Mouse (Mus musculus) cerebellum, adult 9-10 months (tissue): Measurements from ENCODE around the gene Mphosph9.
"Not testable (repeated sequence)": the region's sequence is repeated elsewhere in the genome, so short reads cannot be mapped to it uniquely, and the experiment has no call there.

ENCODE experiments used
- DNase-seq: peaks from one replicate; pipeline ENCODE4 v3.0.0; 2022

The Mphosph9 gene

DNA sequence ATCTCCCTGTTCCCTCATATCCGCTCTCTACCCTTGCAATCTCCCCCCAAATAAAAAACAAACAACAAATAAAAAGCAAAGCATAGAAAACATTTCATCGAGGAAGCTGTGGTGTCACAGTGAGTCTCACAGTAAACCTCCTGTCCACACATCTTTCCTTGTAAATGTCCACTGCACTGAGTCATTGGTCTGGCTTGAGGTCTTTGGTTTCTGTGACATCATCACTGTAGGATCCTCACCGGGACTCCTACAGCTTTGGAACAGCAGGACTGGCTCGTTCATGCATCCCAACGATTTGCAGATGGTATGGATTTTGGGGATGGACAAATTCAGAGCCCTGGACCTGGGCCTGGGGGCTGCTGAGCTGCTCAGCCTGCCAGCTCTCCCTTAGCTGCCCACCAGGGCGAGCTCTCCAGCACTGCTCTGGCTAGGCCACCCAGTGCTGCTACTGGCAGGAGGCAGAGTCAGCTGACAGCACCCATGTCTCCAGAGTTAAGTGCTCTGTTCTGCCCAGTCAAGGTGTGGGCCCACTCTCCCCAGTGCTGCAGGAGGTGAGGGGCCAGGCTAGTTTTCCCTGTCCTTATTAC lies 14.1 kb upstream of the Mphosph9 start:
- DNase-seq = not testable (repeated sequence)

DNA sequence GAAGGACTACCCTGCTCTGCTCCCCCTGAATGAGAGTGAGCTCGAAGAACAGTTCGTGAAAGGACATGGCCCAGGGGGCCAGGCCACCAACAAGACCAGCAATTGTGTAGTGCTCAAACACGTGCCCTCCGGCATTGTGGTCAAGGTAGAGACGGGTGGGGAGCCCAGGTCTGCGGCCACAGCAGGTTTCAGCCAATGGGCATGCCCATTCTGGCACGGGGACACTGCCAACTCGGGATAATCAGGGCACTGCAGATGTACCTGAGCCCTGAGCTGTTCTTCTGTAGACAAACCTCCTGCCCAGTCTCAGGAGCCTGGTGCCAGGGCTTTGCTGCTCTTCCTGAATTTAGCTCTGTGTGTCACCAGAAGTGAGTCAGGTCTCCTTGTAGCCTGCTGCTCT lies 11.0 kb upstream of the Mphosph9 start:
- DNase-seq = peak; percentile 82

DNA sequence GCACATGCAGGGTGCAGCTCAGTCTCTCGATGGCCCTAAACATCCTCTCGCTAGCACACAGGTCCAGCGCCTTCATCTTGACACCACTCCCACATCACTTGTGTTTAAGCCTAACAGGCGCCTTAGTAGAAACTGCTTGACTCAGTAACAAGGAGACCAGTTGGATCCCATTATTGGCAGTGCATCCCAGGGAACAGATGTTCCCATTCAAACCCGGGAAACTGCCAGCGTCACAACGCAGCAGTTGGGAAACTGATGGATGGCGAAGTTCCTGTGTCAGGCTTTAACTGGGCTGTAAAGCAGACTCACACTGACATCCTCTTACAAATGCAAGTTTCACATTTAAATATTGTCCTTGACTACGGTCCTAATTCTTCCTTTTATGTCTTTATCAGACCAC lies 10.1 kb upstream of the Mphosph9 start:
- no peak for DNase-seq

DNA sequence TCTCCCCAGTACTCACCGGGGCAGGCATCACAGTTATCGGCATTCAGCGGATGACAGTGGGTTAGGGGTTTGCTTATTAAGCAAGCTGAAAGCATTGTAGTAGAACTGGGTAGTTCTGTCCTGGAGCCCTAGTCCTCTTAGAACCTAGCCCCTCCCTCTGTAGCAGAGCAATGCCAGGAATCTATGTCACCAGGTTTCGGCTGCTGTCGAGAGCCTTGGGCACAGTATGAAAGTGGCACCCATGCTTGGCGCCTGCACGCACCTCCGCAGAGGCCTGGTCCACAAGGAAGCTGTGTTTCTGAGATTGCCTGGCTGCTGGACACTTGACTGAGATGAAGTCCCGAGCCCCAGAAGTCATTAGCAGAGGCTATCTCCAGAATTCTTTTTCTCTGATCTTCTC lies 9.3 kb upstream of the Mphosph9 start:
- no peak for DNase-seq

DNA sequence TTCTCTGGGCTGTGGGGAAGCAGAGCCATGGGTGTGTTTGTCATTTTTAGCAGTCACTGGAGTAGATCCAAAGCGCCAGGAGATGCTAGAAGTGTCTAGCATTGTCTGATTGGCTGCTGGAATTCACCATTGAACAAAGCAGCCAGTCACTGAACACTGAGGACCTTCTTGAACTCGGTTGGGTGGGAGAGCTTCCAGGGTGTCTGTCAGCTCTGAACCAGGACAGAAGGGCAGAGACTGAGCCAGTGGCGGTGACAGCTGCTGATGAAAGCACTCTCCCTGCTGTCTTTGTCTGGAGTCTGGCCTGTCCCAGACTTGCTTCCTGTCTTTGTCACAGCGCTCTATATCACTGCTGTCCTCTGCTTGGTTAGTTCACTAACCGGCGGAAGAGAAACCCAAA lies 6.6 kb upstream of the Mphosph9 start:
- peak; percentile 78 for DNase-seq

DNA sequence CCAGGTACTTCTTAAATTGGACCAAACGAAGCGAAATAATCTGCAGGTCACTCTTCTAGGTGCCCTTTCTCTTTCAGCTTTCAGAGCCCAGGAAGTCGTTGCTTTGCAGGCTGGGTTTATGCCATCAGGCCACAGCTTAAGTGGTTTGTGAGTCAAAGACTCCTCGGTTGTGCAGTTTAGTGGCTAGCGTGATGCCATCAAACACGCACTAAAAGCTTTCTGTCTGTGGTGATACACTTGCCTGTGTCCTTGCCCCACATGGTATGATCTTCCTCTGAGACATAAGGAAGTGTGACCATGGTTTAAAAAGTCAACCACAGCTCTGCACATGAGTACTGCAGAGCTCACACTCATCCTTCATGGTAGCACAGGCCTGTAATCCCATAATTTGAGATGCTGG lies 2.3 kb upstream of the Mphosph9 start:
- DNase-seq = no peak

DNA sequence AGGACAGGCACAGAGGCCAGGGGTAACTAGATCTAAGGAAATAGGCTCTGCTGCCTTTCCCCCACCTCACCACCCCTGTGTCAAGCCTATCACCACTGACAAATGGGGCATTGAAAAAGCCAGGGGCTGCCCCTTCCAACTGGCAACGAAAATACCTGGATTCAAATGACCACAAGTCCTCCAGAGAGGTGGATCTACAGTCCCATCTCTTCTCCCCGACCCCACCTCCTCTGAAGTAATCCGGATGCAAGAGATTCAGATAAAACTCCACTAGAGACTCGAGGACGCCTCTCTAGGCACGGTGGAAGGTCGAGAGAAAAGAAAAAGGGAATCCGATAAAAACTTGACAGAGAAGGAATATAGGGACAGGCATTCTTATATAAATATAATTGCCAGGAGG lies 943 bp downstream of the Mphosph9 start:
- peak; percentile 64 for DNase-seq

DNA sequence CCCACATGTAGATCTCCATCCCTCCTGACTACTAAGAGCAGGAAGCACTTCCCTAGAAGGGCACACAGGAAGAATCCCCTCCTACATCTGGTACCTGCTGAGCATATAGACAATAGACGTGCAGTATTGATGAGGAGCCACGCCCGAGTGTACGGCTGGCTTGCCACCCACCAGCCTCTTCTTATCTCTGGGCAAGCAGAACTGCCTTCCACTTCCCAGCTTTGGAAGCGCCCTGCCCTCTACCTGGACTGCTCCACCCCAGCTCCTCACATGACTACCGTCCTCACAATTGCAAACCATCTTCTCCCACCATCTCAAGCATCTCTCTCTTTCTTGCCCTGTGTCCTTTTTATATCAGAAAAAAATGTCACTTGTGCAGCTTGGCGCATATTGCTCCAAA lies 10.1 kb downstream of the Mphosph9 start:
- no peak for DNase-seq

DNA sequence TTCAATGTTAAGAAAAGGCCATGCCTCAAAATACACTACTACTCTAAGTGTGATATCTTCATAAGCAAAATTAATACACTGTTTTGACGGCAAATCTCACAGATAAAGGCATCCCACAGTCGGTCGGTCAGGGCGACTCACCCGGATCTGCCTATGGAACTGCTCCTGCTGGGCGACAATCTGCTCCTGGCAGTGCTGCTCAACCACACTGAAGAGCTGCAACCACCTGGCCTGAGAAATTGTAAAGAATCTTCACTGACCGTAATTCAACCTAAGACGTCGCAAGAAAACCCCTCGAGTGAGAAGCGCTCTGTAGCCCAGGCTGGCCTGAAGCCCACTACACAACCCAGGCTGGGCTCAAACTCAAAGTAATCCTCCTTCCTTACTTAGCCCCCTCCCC lies 11.8 kb downstream of the Mphosph9 start:
- DNase-seq = peak; percentile 92

DNA sequence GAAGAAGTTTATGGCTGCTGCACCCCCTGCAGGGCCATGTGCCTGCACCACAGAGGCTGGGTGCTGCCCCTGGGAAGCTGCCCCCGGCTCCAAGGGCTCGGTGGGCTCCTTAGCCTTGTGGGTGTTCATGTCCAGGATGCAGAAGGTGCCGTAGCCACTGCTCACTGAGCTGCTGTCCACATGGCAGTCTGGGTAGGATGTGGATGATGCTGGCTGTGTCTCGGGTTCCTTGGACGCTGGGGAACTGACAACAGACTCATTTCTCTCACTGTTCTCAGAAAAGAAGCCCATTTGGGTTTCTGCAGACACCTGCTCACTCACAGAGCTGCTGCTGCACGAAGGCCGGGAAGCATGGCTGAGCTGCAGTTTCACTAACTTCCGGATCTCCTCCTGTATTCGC lies 12.3 kb downstream of the Mphosph9 start:
- DNase-seq = no peak

DNA sequence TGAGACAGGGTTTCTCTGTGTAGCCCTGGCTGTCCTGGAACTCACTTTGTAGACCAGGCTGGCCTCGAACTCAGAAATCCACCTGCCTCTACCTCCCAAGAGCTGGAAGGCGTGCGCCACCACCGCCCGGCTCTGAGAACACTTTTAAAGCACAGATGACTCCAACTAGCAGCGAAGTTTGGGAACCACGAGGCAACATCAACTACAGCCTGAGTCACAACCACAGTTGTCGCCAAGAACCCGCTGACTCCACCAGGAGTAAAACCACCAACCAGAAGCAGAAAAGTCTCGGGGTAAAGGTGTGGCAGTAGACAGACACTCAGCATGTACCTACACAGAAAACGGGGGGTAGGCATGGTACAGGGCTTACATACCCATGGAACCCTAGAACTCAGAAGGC lies 17.7 kb downstream of the Mphosph9 start:
- DNase-seq = no peak

DNA sequence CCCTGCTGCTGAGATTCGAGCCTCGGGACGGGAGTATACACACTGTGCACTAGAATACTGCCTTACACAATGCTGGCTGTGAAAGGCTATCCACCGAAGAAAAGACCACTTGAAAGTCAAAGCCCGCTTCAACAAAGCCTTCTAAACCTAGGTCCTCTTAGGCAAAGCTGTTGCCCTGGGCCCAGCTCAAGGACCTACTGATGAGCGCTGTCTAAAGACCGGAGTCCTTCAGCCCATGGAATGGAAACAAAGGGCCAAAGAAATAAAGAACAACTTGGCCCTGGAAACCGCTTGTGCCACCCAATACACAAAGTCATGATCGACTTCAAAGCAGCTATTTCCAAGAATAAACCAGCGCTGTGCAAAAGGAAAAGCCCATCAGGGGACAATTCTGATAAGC lies 18.6 kb downstream of the Mphosph9 start:
- no peak for DNase-seq

DNA sequence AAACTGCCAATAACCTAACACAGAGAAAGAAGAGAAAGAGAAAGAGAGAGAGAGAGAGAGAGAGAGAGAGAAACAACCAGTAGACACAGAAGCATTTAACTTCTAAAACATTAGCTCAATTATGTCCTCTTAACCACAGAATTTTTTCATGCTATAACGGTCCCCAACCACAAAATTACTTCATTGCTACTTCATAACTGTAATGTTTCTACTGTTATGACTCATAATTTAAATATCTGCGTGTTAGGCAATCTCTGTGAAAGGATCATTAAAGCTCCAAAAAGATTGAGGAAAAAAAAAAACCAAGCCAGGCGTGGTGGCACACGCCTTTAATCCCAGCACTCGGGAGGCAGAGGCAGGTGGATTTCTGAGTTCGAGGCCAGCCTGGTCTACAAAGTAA lies 24.9 kb downstream of the Mphosph9 start:
- not testable (repeated sequence) for DNase-seq

DNA sequence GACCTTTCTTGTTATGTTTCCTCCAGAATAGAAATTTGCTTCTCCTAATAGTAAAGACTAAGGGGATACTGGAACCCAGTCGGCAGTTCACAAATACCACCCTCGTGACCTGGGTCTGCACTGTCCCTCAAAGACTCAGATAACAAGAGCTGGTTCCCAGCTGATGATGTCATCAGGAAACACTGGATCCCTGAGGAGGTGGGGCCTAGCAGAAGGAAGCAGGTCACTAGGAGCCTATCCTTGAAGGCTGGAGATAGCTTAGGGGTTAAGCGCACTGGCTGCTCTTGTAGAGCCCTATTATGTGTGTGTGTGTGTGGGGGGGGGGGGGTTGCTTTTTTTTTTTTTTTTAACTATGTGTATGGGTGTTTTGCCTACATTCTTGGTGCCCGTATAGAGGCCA lies 27.6 kb downstream of the Mphosph9 start:
- no peak for DNase-seq

DNA sequence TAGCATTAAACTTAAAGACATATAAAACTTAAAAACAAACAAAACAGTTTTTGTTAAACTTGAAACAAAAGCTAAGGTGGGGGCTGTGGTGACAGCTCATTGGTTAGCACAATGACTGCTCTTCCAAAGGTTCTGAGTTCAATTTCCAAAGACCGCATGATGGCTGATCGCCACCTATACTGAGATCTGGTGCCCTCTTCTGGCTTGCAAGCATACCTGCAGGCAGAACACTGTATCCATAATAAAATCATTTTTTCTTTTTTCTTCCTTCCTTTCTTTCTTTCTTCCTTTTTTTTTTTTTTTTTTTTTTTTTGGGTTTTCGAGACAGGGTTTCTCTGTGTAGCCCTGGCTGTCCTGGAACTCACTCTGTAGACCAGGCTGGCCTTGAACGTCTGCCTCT lies 28.5 kb downstream of the Mphosph9 start:
- not testable (repeated sequence) for DNase-seq

DNA sequence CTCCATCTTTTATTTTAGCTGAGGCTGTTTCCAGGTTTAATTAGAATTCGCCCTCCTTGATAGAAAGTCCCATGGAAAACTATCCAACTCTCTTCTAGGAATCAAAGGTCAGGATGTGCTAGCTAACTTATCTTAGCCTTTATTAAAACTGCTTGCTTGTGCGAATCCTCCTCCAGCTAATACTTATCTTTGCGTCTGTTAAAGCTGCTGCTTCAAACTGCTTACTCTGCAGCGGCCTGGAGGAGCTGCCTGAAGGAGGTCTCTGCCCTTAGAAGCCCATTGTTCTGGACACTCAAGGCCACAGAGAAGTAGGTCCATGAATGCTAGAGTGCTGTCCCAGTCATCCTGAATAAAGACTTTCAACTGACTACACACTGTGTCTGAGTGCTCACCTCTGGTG lies 31.3 kb downstream of the Mphosph9 start:
- DNase-seq = no peak

DNA sequence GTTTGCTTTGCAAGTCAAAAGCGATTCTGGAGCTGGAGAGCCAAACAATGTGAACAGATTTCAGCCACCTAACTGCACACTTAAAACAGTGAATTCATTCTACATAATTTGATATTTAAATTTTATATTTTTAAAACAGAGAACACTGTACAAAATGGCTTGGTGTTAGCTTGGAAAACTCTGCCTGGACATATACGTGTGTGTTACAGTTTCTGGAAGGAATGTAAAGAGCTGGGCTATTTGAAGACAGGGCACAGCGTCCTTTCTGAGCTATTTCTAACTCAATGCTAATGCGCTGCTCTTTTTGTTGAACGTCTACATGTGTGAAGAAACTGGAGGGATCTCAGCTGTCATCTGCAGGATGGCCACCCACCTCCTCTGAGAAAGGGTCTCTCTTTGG lies 33.8 kb downstream of the Mphosph9 start:
- no peak for DNase-seq

DNA sequence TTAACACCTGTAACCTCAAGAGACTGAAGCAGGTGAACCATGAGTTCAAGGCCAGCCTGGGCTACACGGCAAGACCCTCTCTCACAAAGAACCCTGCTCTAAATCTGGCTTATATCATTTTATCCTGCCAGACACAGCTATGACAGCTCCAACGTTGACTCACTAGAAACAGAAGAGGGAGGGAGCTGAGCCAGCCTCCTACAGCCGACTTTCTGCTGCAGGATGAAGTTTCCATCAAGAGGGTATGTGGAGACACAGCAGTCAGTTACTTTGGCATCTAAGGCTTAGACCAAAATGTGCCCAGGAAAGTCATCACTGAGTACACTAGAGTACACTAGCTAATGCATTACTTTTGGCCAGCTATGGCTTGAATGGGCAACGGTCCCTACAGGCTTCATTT lies 37.6 kb downstream of the Mphosph9 start:
- DNase-seq = no peak

DNA sequence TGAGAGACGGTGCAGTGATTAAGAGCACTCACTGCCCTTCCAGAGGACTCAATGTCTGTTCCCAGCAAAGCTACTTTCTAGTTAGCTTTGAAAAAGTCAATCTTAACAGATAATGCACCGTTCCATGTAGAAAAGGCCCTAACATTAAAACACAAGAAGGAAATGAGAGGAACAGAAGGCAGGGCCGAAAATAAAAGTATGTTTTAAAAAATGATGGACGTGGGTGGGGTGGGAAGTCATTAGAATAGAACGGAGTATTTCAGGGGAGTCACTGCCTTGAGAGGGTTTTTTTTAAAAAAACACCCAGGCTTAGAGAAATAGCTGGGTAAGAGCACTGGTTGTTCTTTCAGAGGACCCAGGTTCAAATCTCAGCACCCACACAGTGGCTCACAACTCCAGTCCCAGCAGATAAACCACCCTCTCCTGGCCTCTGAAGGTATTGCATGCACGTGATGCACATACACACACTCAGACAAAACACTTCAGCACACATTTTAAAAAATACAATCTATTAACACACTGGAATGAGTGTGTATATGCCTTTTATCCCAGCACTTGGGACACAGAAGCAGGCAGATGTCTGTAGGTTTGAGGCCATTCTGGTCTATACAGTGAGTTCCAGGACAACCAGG lies 40.0 kb downstream of the Mphosph9 start:
- no peak for DNase-seq

DNA sequence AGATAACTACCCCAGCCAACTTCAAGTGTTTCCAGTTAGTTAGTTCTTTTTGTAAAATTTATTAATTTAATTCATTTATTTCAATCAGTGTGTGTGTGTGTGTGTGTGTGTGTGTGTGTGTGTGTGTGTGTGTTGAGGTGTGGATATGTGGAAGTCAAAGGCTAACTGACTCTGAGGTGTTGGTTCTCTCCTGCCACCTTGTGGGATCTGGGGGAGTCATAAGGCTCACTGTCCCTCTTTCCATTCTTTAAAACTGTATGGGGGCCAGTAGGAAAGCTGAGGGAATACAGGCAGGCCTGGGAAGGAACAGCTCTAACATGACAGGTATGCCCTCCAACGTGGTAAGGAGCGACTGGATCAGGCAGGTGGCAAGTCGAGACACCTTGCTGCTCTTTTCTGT lies 43.4 kb downstream of the Mphosph9 start:
- no peak for DNase-seq

DNA sequence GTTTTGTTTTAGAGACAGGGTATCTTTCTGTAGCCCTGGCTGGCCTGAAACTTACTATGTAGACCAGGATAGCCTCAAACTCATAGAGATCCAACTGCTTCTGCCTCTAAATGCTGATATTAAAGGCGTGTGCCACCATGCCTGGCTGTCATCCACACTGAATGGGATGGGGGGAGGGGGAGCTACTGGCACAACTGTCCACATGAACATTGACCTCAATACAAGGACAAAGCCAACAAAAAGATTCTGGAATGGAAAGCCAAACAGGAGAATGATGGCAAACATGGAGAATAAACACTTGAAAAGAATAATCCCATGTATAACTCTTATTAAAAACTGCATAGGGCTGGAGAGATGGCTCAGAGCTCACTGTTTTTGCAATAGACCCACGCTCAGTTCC lies 44.9 kb downstream of the Mphosph9 start:
- no peak for DNase-seq

DNA sequence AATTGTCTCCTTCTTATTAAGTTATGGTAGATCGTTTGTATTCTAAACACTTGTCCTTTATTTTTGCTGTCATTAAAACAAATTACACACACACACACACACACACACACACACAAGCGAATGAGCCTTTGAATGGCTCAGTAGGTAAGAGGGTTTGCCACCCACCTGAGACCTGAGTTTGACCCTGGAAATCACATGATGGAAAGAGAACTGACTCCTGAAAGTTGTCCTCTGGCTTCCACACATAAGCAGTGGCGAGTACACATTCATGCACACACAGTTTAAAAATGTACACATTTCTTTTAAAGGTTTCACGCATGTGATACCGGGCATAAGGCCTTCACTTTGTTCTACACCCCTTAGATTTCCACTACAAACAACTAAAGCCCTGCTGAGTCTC lies 57.5 kb downstream of the Mphosph9 start:
- DNase-seq = no peak

DNA sequence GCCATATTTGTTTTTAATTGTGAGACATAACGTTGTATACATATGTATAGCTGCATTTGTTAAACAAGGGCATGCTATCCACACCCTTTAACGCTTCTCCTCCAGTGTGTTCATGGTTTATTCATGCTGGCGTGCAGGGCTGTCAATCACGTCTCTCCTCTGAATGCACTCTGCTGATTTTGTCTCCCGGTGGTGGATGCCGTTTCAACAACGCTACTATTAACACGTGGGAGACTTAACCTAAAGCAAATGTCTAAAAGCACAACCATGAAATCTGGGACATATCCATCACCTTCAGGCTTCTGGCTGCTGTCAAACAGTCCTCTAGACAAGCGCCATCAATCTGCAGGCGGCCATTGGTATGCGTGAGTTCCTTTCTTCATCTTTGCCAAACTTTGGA lies 58.1 kb downstream of the Mphosph9 start:
- DNase-seq = no peak

DNA sequence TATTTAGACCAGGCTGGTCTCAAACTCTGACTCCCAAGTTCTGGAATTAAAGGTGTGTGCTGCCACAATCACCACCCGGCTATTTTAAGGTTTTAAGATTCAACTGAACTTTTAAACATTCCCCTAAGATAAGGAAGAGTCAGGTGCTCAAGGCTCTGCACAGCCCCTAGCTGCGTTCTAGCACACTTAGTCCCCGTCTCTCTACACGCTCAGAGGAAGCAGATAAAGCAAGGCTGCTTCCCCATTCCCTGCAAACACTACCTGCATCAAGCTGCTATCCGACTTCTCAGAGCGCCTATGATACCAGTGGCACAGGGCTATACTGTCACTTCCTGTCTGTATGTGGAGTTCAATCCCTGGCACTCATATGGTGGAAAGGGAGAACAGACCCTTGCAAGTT lies 60.1 kb downstream of the Mphosph9 start:
- no peak for DNase-seq

DNA sequence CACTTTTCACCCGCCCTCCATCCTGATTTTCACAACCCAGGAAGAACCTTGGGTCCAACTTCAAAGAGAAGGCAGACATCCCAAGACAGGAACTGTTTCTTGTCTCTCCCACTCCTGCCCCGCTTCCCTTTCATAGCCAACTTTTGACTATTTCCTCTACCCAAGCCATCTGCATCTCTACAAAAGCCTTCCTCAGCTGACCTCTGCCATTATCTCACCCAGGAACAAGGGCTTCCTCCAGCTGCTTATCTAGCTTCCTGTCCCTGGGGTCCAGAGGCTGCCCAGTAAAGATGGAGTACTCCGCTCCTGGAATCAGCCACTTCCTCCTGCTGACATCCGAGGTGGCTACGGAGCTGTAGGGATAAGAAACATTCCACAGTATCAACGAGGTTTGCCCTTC lies 61.0 kb downstream of the Mphosph9 start:
- no peak for DNase-seq
